Mouse (Mus musculus) MN1 (cell line): ENCODE data around the gene Car5a.

Source experiments
- DNase-seq: peaks from one replicate; pipeline ENCODE4 v3.0.0-alpha.2; 2016; ENCODE audit warnings: low spot score

Car5a gene

DNA sequence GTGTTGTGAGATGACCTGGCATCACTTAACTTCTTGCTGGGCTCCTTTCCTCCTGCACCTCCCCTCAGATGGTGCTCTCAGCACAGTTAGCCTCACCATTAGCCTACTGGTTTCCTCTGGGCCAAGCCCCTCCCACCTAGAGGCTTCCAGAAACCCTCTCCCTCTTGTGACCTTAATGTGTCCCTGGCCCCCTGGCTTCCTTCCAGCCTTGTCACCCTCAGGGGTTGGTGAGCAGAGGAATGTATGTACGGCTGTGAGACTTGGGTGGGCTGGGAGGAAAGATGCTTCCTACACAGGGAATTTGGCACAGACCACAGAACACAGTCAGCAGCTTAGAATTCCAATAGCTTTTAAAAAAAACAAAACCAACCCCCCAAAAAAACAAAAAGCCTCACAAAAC, 63.9 kb downstream of the Car5a start:
- DNase-seq: no peak

DNA sequence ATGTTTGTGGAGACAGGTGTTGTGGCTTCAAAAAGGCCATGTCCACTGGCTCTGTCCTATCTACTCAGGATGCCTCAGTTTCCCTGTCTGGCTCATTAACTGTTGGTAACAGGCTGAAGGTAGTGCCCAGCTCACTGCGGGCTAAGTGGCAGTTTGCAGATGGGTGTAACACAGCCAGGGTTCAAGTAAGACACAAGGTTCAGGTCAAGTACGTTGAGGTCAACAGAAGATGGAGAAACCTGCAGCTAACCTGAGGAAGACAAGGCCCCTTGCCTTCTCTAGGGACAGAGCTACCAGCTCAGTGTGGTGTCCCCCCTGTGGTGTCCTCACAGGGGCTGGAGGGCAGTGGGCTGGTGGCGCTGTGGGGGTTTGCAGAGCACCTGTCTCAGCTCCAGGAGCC, 65.0 kb downstream of the Car5a start:
- DNase-seq: no peak

DNA sequence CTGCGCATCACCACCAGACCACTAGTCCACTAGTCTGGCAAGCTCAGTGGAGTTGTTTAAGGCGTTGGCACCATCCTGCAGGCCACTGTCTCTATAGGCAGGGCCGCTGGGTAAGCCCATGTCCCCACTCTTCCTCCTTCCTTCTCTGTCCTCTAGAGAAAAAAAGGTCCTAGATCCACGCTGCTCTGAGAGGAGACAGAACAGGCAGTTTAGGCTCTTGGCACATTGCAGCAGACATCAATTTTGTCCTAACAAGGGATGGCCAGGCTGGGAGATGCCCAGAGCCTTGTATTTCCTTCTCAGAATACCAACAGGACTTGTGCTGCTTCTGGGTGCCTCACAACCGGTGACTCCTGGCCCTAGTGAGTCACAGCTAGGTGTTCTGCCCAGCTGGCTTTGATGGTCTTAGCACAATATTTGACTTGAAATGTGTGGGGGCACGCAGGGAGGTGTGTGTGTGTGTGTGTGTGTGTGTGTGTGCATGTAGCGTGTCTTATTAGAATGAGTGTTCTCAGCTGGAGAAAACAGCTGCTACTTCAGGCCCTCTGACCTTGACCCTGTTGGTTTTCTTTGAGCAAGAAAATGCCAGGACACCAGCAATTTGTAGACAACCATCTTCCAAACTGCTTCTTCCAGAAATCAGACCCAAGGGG, 66.8 kb downstream of the Car5a start:
- DNase-seq: peak; percentile 83

DNA sequence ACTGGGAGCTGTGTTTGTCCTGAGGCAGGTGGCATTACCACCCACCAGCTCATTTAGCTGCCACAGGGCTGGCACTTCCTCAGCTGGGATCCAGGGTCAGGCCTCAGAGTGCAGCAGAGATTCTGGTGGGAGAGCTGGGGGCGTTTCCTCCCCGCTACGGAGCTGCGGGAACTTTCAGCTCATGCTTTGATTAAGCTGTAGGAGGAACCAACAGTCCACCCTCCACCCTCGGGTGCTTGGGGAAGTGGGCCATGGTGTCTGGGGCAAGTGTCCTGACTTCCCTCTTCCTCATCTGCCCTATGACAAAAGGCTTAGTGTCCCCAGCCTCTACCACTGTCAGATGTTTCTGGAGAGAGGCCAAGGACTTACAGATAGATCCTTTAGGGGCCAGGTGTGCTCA, 67.5 kb downstream of the Car5a start:
- no peak for DNase-seq

DNA sequence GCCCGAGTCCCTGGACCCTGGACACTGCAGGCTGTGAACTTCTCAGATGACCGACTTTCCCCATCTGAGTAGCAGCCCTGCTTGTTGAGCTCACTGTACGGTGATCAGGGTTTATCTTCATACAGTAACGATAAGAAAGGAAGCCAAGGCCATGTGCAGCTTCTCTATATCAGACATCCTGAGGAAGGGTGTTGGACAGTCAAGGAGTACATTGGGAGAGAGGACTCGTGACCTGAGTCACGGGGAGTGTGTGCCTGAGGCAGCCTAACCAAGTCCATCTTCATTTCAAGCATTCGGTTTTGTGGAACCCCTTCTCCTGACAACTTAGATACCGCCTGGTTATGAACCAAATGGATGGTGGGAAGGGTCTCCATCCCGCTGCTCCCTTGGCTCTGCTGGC, 69.2 kb downstream of the Car5a start:
- DNase-seq: no peak

DNA sequence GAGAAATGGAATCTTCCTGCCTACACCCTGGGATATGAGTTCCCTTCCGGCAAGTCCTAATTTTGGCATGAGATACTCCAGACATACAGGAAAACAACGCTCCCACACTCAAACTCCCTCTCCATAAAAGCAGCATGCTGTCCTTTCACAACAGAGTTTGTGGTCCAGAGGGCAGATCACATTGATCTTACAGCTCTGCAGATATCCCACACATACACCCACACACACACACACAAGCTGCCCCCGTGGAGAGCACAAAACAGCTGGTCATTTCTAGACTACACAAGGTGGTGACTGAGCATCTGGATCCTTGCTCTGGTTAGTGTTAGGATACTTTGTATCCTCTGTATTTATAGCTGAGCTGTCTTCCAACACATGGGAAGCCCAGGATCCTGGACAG, 69.7 kb downstream of the Car5a start:
- peak; percentile 56 for DNase-seq

DNA sequence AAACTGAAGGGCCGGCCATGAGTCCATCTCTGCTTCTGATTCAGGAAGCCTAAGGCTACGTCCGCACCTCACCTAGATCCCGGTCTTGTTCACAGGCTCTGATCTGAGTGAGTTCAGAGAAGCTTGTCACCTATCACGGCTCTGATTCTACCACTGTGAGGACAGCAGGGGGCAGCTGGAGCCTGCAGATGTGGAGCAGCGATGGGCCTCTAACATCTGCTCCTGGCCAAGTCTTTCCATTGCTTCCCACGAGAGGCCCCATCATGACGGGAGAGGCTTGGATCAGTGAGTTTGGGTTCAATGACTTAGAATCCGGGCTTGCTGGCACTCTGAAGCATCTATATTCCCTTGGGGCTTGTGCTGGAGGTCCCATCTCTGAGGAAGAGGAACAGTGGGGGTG, 70.7 kb downstream of the Car5a start:
- peak; percentile 89 for DNase-seq

DNA sequence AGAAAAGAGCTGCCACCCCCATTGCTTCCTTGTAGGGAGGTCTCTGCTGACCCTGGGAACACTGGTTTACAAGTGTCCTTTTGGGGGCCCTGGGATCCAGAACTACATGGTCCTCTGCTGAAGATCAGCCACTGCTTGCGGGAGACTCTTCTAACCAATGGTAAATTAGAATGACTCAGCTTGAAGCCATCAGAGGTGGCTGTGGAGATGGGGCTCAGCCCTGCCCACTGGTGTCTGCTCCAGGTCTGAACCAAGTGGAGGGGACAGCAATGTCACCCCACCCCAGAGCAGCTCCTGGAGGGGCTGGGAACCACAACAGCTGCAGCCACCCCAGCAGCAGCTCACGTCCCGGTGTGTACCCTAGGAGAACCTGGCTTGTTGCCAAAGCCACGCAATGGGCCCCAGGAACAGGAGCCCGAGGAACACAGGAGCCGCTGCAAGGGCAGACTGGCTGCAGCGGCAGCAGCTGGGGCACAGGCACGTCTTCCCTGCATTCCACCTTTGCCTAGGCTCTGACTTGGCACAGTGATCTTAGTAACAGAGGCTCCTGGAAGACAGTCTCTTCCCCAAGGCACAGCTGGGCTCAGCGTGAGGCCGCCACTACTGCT, 72.8 kb downstream of the Car5a start:
- peak; percentile 73 for DNase-seq

DNA sequence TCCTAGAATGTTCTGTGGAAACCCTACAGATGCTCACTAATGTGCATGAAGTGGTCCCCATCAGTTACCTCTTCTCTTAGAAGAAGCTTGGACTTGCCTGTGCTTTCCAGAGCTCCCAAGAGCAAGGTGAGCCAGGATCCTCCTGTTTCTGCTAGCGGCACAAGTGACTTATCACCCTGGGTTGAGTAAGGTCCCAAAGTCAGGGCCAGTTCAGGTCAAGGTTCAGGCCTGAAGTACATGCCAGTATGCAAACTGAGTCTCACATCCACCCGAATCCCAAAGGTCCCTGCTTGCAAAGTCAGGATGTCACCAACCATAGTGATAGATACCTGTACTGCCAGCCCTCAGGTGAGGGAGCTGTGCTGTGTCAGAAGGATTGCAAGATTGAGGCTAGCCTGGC, 74.5 kb downstream of the Car5a start:
- DNase-seq: no peak

DNA sequence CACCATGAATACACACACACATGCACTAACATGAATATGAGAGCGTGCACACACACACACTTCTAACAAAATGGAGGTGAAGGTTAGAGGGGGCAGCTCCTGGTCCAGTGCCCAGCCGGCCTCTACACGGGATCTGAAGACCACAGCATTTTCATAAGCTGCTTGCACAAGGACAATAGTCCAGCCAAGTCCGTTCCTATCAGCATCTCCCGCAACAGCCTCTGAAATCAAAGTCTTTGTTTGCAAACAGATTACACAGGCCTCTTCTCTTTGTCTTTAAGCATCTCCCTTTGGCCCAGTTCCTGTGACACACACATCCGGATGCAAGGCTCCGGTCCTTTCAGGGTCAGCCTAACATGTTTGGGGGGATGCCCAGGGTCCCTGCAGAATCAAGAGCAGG, 75.8 kb downstream of the Car5a start:
- no peak for DNase-seq

DNA sequence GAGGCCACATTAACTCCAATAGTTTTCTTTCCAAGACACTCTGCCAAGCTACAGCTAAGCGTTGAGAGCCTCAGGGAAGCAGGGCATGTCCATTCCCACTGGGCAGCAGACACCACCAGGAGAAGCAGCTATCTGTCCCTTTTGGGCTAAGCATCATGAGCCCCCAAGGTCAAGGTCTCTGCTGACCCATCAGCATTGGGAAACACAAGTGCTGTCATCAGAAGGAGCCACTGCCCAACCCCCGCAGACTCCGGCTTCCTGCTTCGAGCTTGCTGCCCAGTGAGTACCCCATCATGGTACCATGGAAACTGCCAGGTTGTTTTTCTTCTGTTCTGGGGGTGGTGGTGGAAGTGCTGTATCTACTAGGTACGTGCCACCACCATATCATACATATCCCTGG, 76.5 kb downstream of the Car5a start:
- no peak for DNase-seq
